Mouse (Mus musculus) intestine, postnatal 0 days (tissue): ENCODE data around the gene Scarb1. TPM values are rescaled to one million over a fixed set of nuclear protein-coding genes. Genes with fewer than 3 reads are reported as not detected.

Source experiments
- ATAC-seq: fragments of 200-750 bp; cut with Nextera tagmentation; 2 replicates; pipeline ENCODE4 v1.8.0; 2017; ENCODE audit warnings: mild to moderate bottlenecking, moderate TSS enrichment, moderate library complexity
- H3K27ac ChIP-seq: fragments of 300-500 bp; sonication (generic); 2 replicates; pipeline ENCODE4 v1.5.1; 2014; ENCODE audit warnings: mild to moderate bottlenecking, low read depth, low read length, moderate library complexity
- H3K27me3 ChIP-seq: fragments of 300-500 bp; sonication (generic); replicated peaks from 2 replicates; pipeline ENCODE4 v1.6.1; 2014; ENCODE audit warnings: low read length, mixed read lengths; ENCODE audit not compliant: control insufficient read depth, insufficient read depth
- H3K36me3 ChIP-seq: fragments of 300-500 bp; sonication (generic); 2 replicates; pipeline ENCODE4 v1.6.1; 2014; ENCODE audit warnings: mild to moderate bottlenecking, moderate library complexity; ENCODE audit not compliant: control insufficient read depth, insufficient read depth
- H3K4me1 ChIP-seq: fragments of 300-500 bp; sonication (generic); replicated peaks from 2 replicates; pipeline ENCODE4 v1.6.1; 2014; ENCODE audit warnings: antibody characterized with exemption, low read length, mixed read lengths; ENCODE audit not compliant: control insufficient read depth, insufficient read depth
- H3K4me2 ChIP-seq: fragments of 300-500 bp; sonication (generic); replicated peaks from 2 replicates; pipeline ENCODE4 v1.6.1; 2014; ENCODE audit warnings: low read depth, mild to moderate bottlenecking, moderate library complexity
- H3K4me3 ChIP-seq: fragments of 300-500 bp; sonication (generic); 2 replicates; pipeline ENCODE4 v1.5.1; 2014; ENCODE audit warnings: low read depth, low read length
- H3K9ac ChIP-seq: fragments of 300-500 bp; sonication (generic); 2 replicates; pipeline ENCODE4 v1.6.1; 2014; ENCODE audit warnings: mild to moderate bottlenecking, low read depth, low read length
- H3K9me3 ChIP-seq: fragments of 300-500 bp; sonication (generic); 2 replicates; pipeline ENCODE4 v1.6.1; 2016; ENCODE audit warnings: mixed run types; ENCODE audit not compliant: control insufficient read depth
- CTCF ChIP-seq: sonication (generic); IDR thresholded peaks from 2 replicates; pipeline ENCODE4 v1.5.1; 2016; ENCODE audit warnings: low read depth, mild to moderate bottlenecking, control low read depth, antibody characterized with exemption, moderate library complexity
- WGBS: fragments of 180-500 bp; shearing (Covaris S2); extraction: QIAGEN DNeasy Blood & Tissue Kit; methylation state at CpG from one replicate; pipeline ENCODE4 v1.1.7; 2014; 5-methylcytosine and 5-hydroxymethylcytosine counted together
- polyA plus RNA-seq: library from polyadenylated mRNA; unstranded; fragments of >200 nt; fragmentation: Nextera tagmentation; extraction: Ambion mirVana; gene quantifications from 2 replicates; pipeline ENCODE4 v1.2.1, GENCODE M21; 2015

The Scarb1 gene
- polyA plus RNA-seq, 1 experiment from 2014 or later: 26.5 TPM

DNA sequence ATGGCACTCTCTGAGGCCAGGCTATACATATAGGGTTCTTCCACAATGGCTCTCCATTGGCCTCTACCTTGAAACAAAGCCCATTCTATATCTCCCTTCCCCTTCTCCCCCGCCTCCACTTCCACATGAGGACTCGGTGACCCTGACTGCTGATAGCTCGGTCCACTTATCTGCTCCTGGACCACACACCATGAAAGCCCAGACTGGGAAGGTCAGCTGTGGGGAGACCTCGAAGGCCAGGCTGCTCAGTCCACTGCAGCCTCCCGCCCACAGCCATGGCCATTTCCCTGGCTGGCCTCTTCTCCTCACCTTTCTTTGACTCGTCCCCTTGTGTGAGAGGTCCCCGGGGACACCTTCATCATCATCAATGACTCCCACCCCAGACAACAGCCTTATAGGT lies 23.6 kb downstream of the Scarb1 start:
- 77% methylated on average over 7 of the region's 7 CpGs for WGBS
- H3K4me3 ChIP-seq: no peak overlapping the region

DNA sequence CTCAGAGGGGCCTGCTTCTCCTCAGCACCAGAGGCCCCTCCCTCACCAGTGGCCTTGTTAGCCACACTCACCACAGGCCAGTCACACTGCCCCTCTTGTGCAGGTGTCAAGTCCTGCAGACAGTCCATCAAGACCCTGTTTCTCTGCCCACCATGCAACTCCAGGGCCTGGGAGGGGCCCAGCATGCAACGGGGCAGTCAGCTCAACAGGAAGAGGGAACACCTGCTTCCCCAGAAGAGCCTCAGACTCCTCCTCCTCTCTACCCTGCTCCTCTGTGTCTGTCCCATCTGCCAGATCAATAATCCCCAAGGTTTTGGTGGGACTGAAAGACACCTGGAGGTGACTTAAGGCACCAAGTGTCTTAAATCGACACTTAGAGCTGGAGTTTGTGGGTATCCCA lies 24.1 kb downstream of the Scarb1 start:
- TF ChIP-seq CTCF: no peak
- Histone ChIP-seq H3K4me3 (no peak overlapping the region), H3K4me2 (no peak overlapping the region), H3K4me1 (peaks cover 4% of the 10 kb centered on the region), H3K9ac (no peak overlapping the region), H3K27ac (no peak overlapping the region), H3K9me3 (no peaks in the 10 kb centered on the region), H3K27me3 (no peaks in the 10 kb centered on the region), H3K36me3 (no peaks in the 10 kb centered on the region)
- WGBS: 69% methylated on average over 2 of the region's 2 CpGs
- no peak for ATAC-seq

More for the DNA sequence above, 23.6 kb downstream of the Scarb1 start:
- TF ChIP-seq CTCF: no peak
- Histone ChIP-seq H3K9me3 (no peaks in the 10 kb centered on the region), H3K9ac (no peak overlapping the region), H3K27me3 (no peaks in the 10 kb centered on the region), H3K4me1 (peaks cover 4% of the 10 kb centered on the region), H3K4me2 (no peak overlapping the region), H3K27ac (no peak overlapping the region), H3K36me3 (no peaks in the 10 kb centered on the region)
- no peak for ATAC-seq

DNA sequence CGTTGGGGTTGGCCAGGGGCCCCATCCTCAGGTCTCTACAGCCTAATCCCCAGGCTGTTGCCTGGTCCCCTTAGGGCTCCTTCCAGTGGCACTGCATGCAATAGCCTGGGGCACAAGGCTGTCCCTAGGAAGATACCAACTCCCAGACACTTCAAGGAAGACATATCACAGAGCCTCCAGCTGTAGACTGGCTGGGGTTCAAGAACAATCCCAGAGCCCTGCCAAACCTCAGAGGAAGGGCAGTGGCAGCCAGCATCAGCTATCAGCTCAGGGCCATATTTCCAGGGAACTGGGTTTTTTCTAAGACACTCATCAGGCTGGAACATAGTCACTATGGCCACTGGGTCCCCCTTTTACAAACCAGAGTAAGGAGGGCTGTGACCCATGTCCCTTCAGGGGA lies 25.8 kb downstream of the Scarb1 start:
- Histone ChIP-seq H3K4me1 (peaks cover 4% of the 10 kb centered on the region), H3K9me3 (no peaks in the 10 kb centered on the region), H3K4me3 (no peak overlapping the region), H3K27me3 (no peaks in the 10 kb centered on the region), H3K36me3 (no peaks in the 10 kb centered on the region), H3K4me2 (no peak overlapping the region), H3K9ac (no peak overlapping the region), H3K27ac (no peak overlapping the region)
- TF ChIP-seq CTCF: no peak
- ATAC-seq: no peak
- WGBS: 61% methylated on average over 1 of the region's 1 CpGs

DNA sequence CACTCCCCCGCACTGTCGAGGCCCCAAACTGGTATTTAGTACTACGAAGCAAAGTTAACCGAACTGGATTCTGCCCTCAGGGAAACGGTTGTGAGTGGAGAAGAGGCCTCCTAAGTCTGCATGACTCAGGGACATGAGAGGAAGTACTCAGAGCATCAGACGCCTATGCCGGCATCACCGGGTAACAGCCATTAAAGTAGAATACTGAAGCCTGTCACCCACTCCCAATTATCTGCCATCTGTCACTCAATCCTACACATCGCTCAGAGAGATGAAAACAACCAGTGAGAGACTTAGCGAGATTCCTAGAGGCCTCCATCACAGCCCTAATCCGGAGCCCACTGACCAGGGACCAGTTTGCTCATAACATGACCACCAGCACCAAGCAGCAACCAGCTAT lies 26.9 kb downstream of the Scarb1 start:
- no peak for ATAC-seq
- Histone ChIP-seq H3K4me1 (peaks cover 4% of the 10 kb centered on the region), H3K4me3 (no peak overlapping the region), H3K9me3 (no peaks in the 10 kb centered on the region), H3K9ac (no peak overlapping the region), H3K27me3 (no peaks in the 10 kb centered on the region), H3K4me2 (no peak overlapping the region), H3K27ac (no peak overlapping the region), H3K36me3 (no peaks in the 10 kb centered on the region)
- no peak for TF ChIP-seq CTCF
- WGBS: 84% methylated on average over 11 of the region's 11 CpGs

DNA sequence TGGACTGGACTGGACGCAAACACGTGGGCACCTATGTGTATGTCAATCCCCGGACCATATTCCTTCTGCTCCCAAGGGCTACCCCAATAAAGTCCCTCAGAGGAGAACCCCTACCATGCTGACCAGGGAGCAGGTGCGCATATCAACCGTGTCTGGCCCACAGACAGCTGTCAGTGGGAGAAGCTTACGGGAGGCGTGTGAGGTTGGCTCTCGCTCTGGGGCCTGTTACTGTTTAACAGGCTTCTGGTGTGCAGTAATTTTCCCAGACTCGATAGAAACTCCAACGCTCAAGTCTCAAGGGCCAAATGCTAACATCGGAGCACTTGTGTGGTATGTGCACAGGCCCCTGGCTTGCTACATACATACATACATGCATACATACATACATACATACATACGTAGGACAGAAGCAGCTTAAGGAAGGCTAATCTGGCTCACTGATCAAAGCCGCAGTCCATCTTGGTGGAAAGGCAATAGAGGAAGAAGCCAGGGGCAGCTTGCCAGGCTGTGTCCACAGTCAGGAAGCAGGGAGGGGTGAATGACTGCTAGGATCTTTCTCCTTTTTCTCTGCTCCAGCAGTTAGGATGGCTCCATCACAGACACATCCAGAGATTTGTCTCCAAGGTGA lies 27.8 kb downstream of the Scarb1 start:
- Histone ChIP-seq H3K9me3 (no peaks in the 10 kb centered on the region), H3K27ac (no peak overlapping the region), H3K4me2 (no peak overlapping the region), H3K4me1 (peaks cover 4% of the 10 kb centered on the region), H3K36me3 (no peaks in the 10 kb centered on the region), H3K4me3 (no peak overlapping the region), H3K9ac (no peak overlapping the region), H3K27me3 (no peaks in the 10 kb centered on the region)
- WGBS: 44% methylated on average over 13 of the region's 13 CpGs
- TF ChIP-seq CTCF: no peak
- no peak for ATAC-seq

DNA sequence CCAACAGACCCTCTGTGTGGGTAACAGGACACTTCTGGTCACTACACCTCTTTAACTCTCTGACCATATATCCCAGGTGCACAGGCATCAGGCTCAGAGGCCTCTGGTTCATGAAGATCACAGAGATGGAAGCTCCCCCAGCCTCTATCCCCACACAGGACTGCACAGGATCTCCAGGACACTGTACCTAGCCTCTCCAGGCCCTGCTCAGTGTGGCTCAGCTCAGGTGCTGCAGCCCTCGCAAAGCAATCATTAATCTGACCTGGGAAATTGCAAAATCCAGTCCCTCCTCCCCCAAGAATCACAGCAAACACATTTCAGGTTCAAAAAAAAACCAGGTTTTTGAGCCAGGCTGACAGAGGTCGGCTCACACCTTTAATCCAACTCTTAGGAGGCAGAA lies 29.9 kb downstream of the Scarb1 start:
- TF ChIP-seq CTCF: no peak
- WGBS: 59% methylated on average over 2 of the region's 2 CpGs
- H3K9ac ChIP-seq: no peak overlapping the region

DNA sequence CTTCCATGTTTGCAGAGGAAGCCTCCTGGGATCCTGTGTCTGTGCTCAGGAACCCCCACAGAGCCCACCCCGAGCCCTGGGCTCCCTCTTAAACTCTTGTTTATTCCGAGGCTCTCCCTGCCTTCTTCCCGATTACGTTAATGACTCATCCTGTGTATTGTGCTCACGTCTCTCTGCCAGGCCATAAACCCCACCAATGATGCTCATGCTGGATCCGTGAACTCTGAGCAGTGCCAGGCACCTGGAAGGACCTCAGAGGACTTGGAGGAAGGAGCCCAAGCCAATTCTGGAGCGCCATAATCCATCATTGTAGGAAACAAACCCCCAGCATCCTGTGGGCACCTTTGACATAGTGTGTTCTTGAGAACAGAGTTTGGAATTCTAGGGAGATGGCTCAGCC lies 31.7 kb downstream of the Scarb1 start:
- no peak overlapping the region for H3K4me3 ChIP-seq
- H3K27ac ChIP-seq: no peak overlapping the region
- WGBS: 49% methylated on average over 7 of the region's 7 CpGs
- H3K9me3 ChIP-seq: no peaks in the 10 kb centered on the region
- H3K27me3 ChIP-seq: no peaks in the 10 kb centered on the region
- no peak for ATAC-seq
- no peaks in the 10 kb centered on the region for H3K36me3 ChIP-seq
- TF ChIP-seq CTCF: no peak
- no peak overlapping the region for H3K9ac ChIP-seq
- peaks cover 4% of the 10 kb centered on the region for H3K4me1 ChIP-seq
- no peak overlapping the region for H3K4me2 ChIP-seq

More for the DNA sequence above, 29.9 kb downstream of the Scarb1 start:
- Histone ChIP-seq H3K9me3 (no peaks in the 10 kb centered on the region), H3K4me2 (no peak overlapping the region), H3K4me3 (no peak overlapping the region), H3K36me3 (no peaks in the 10 kb centered on the region), H3K27ac (no peak overlapping the region), H3K4me1 (peaks cover 4% of the 10 kb centered on the region), H3K27me3 (no peaks in the 10 kb centered on the region)
- no peak for ATAC-seq
